13 mouse cellular contexts compared by ENCODE assay signal in genomic region chr11:116282912-116283521, GRCm38 (mm10). TPM values are rescaled to one million over a fixed set of nuclear protein-coding genes. Genes with fewer than 3 reads are reported as not detected.
DNase-seq lines count a peak whose midpoint lies in the region; ATAC-seq lines count a peak whose summit lies in the region.
"Had no signal": no experiment of that assay in that cellular context is flagged by ENCODE, and none has a peak within 500 bp of the region (broad histone marks: within the 10 kb centered on the region; RNA-seq: fewer than 3 reads in every experiment).

No protein-coding gene starts in this region.

- no peak for DNase-seq in kidney, adult 18-20 months
- peak; percentile 25 for DNase-seq in T-cell, adult 2 months (ENCODE audit: low spot score)
- DNase-seq in embryonic facial prominence, embryonic 14.5 days (ENCODE audit: low spot score): no peak
- peak; percentile 17 for DNase-seq in midbrain, embryonic 14.5 days
- no peak for DNase-seq in lung, postnatal 36 days
- no peak for DNase-seq in kidney, adult 8-10 months
- no peak for DNase-seq in adrenal gland, adult 8-10 months
- DNase-seq: cerebellum, adult 11 months; heart, postnatal 10 days; liver, embryonic 13.5 days; thymus, postnatal 36 days had no signal

- peak overlapping the region; percentile 5 for H3K4me3 ChIP-seq in kidney, embryonic 15.5 days (replicated peaks)
- peak overlapping the region; percentile 14; the same call in 1 of the 2 replicates for H3K4me3 ChIP-seq in embryonic facial prominence, embryonic 14.5 days (ENCODE audit: low read depth, low read length)
- no peak overlapping the region for H3K4me3 ChIP-seq in midbrain, embryonic 14.5 days (replicated peaks; ENCODE audit: low read depth, low read length)
- H3K4me3 ChIP-seq: liver, embryonic 13.5 days had no signal

- H3K4me2 ChIP-seq in kidney, embryonic 15.5 days: peak overlapping the region; percentile 27
- H3K4me2 ChIP-seq in embryonic facial prominence, embryonic 14.5 days (ENCODE audit: low read depth, low read length): peak overlapping the region; percentile 16; the same call in 1 of the 2 replicates
- no peak overlapping the region for H3K4me2 ChIP-seq in midbrain, embryonic 14.5 days (ENCODE audit: low read length)
- H3K4me2 ChIP-seq: liver, embryonic 13.5 days had no signal

- no peak overlapping the region for H3K9ac ChIP-seq in kidney, embryonic 15.5 days
- H3K9ac ChIP-seq in embryonic facial prominence, embryonic 14.5 days (ENCODE audit: low read depth, low read length): no peak overlapping the region
- H3K9ac ChIP-seq in midbrain, embryonic 14.5 days (replicated peaks; ENCODE audit: low read length): no peak overlapping the region
- H3K9ac ChIP-seq: liver, embryonic 13.5 days had no signal

- peaks cover 35% of the 10 kb centered on the region for H3K4me1 ChIP-seq in kidney, embryonic 15.5 days
- peaks cover 16% of the 10 kb centered on the region for H3K4me1 ChIP-seq in embryonic facial prominence, embryonic 14.5 days (ENCODE audit: control insufficient read depth, insufficient read depth, low read length)
- H3K4me1 ChIP-seq in midbrain, embryonic 14.5 days (ENCODE audit: control insufficient read depth, insufficient read depth, low read length): 0 out of 2 replicates have a peak, but pooled peaks cover 4% of the 10 kb centered on the region

- ATAC-seq in kidney, embryonic 15.5 days (replicated peaks; ENCODE audit: low FRiP score): no peak
- ATAC-seq in embryonic facial prominence, embryonic 14.5 days (ENCODE audit: low read depth): no peak
- ATAC-seq in midbrain, embryonic 14.5 days (ENCODE audit: low FRiP score, low TSS enrichment): no peak

- no peak overlapping the region for H3K27ac ChIP-seq in kidney, embryonic 15.5 days
- H3K27ac ChIP-seq in embryonic facial prominence, embryonic 14.5 days (replicated peaks; ENCODE audit: low read depth, low read length): no peak overlapping the region
- H3K27ac ChIP-seq in midbrain, embryonic 14.5 days (replicated peaks; ENCODE audit: low read depth, low read length): no peak overlapping the region
- H3K27ac ChIP-seq: liver, embryonic 13.5 days had no signal

- peaks cover 4% of the 10 kb centered on the region; the same call in 1 of the 2 replicates for H3K9me3 ChIP-seq in kidney, embryonic 15.5 days (replicated peaks)
- H3K9me3 ChIP-seq in embryonic facial prominence, embryonic 14.5 days (ENCODE audit: control insufficient read depth, low read length): no peaks in the 10 kb centered on the region
- H3K9me3 ChIP-seq in midbrain, embryonic 14.5 days (ENCODE audit: control insufficient read depth, low read length): no peaks in the 10 kb centered on the region

- WGBS in kidney, embryonic 15.5 days: 7% methylated on average over 48 of the region's 48 CpGs
- WGBS in embryonic facial prominence, embryonic 14.5 days: 13% methylated on average over 46 of the region's 48 CpGs
- WGBS in midbrain, embryonic 14.5 days: 12% methylated on average over 48 of the region's 48 CpGs

- H3K36me3 ChIP-seq in kidney, embryonic 15.5 days: peaks cover 4% of the 10 kb centered on the region
- peaks cover 4% of the 10 kb centered on the region; the same call in 1 of the 2 replicates for H3K36me3 ChIP-seq in embryonic facial prominence, embryonic 14.5 days (ENCODE audit: control insufficient read depth, insufficient read depth, low read length)
- peaks cover 8% of the 10 kb centered on the region for H3K36me3 ChIP-seq in midbrain, embryonic 14.5 days (ENCODE audit: control insufficient read depth, insufficient read depth, low read length)
- H3K36me3 ChIP-seq: liver, embryonic 13.5 days had no signal

- H3K27me3 ChIP-seq in kidney, embryonic 15.5 days: peaks cover 68% of the 10 kb centered on the region
- peaks cover 60% of the 10 kb centered on the region for H3K27me3 ChIP-seq in embryonic facial prominence, embryonic 14.5 days (replicated peaks; ENCODE audit: control insufficient read depth, insufficient read depth, low read length)
- peaks cover 51% of the 10 kb centered on the region for H3K27me3 ChIP-seq in midbrain, embryonic 14.5 days (ENCODE audit: control insufficient read depth, insufficient read depth, low read length)

RNA-seq across cellular contexts. Expression of gene Galr2, which starts 2.3 kb away (rescaled TPM):
- 0.22 and 0.32 TPM in 2 replicates for polyA plus RNA-seq in kidney, embryonic 15.5 days (2015; fragmentation: Nextera tagmentation; extraction: Ambion mirVana)
- 0.29 and 0.60 TPM in 2 replicates for polyA plus RNA-seq in embryonic facial prominence, embryonic 14.5 days (2014; fragmentation: Nextera tagmentation; extraction: Ambion mirVana)
- polyA plus RNA-seq in midbrain, embryonic 14.5 days (2014; fragmentation: Nextera tagmentation; extraction: Ambion mirVana): 0.30 and 0.55 TPM in 2 replicates
- under 1 TPM in 3 of 4 experiments, not detected in 1; 0.12 to 0.28 (median 0.13) TPM for total RNA-seq in adrenal gland, adult 8-10 months (2022)
- total RNA-seq: heart, postnatal 10 days; layer of hippocampus, adult 18-20 months had no signal
- polyA plus RNA-seq: liver, embryonic 13.5 days had no signal

RNA-seq across cellular contexts. Expression of gene Srp68, which starts 9.0 kb away (rescaled TPM):
- polyA plus RNA-seq in kidney, embryonic 15.5 days (2015; fragmentation: Nextera tagmentation; extraction: Ambion mirVana): 91.3 and 96.5 TPM in 2 replicates
- 91.9 and 92.5 TPM in 2 replicates for polyA plus RNA-seq in embryonic facial prominence, embryonic 14.5 days (2014; fragmentation: Nextera tagmentation; extraction: Ambion mirVana)
- 49.5 and 57.1 TPM in 2 replicates for polyA plus RNA-seq in midbrain, embryonic 14.5 days (2014; fragmentation: Nextera tagmentation; extraction: Ambion mirVana)
- total RNA-seq in adrenal gland, adult 8-10 months (2022): 10 to 100 TPM; 75.4 to 88.7 (median 83.0) TPM

RNA-seq across cellular contexts. Expression of gene Exoc7, which starts 24.0 kb away (rescaled TPM):
- polyA plus RNA-seq in kidney, embryonic 15.5 days (2015; fragmentation: Nextera tagmentation; extraction: Ambion mirVana): 61.8 and 64.0 TPM in 2 replicates
- 60.5 and 71.2 TPM in 2 replicates for polyA plus RNA-seq in embryonic facial prominence, embryonic 14.5 days (2014; fragmentation: Nextera tagmentation; extraction: Ambion mirVana)
- polyA plus RNA-seq in midbrain, embryonic 14.5 days (2014; fragmentation: Nextera tagmentation; extraction: Ambion mirVana): 122 and 125 TPM in 2 replicates
- total RNA-seq in adrenal gland, adult 8-10 months (2022): 10 to 100 TPM; 61.0 to 83.9 (median 72.6) TPM

RNA-seq across cellular contexts. Expression of gene Evpl, which starts 45.1 kb away (rescaled TPM):
- 2.8 and 2.9 TPM in 2 replicates for polyA plus RNA-seq in kidney, embryonic 15.5 days (2015; fragmentation: Nextera tagmentation; extraction: Ambion mirVana)
- 9.5 and 10.1 TPM in 2 replicates for polyA plus RNA-seq in embryonic facial prominence, embryonic 14.5 days (2014; fragmentation: Nextera tagmentation; extraction: Ambion mirVana)
- polyA plus RNA-seq in midbrain, embryonic 14.5 days (2014; fragmentation: Nextera tagmentation; extraction: Ambion mirVana): 0.36 and 0.43 TPM in 2 replicates
- 1 to 10 TPM; 1.0 to 2.4 (median 2.1) TPM for total RNA-seq in adrenal gland, adult 8-10 months (2022)

RNA-seq across cellular contexts. Expression of gene Foxj1, which starts 52.2 kb away (rescaled TPM):
- 2.9 TPM in 2 replicates for polyA plus RNA-seq in kidney, embryonic 15.5 days (2015; fragmentation: Nextera tagmentation; extraction: Ambion mirVana)
- 7.1 and 13.7 TPM in 2 replicates for polyA plus RNA-seq in embryonic facial prominence, embryonic 14.5 days (2014; fragmentation: Nextera tagmentation; extraction: Ambion mirVana)
- 9.2 TPM in 2 replicates for polyA plus RNA-seq in midbrain, embryonic 14.5 days (2014; fragmentation: Nextera tagmentation; extraction: Ambion mirVana)
- total RNA-seq in adrenal gland, adult 8-10 months (2022): under 1 TPM in 2 of 4 experiments, not detected in 2; 0.09 to 0.21 TPM
- total RNA-seq: heart, postnatal 10 days had no signal

Comparison
In these comparisons a context has a peak if more than half of its experiments do, and no peak if none do; other contexts are left out.
1. DNase-seq: peak in T-cell, adult 2 months (single experiment) and midbrain, embryonic 14.5 days (single experiment); none in kidney, adult 18-20 months (single experiment), embryonic facial prominence, embryonic 14.5 days (single experiment), lung, postnatal 36 days (single experiment), kidney, adult 8-10 months (0 of 2) and adrenal gland, adult 8-10 months (single experiment).